Mouse (Mus musculus) embryonic stem cell, embryonic (primary cell): ENCODE measurements around the gene Gm37240.

Source experiments
- CTCF ChIA-PET, 4 experiments: fragments of 300-600 bp in 2 of 4; fragments of 350-600 bp in 2 of 4; sonication (Branson Sonifier 250); formaldehyde crosslinking; loops; one replicate each; lab custom pipeline; 2022; ENCODE audit warnings: inconsistent platforms in 2 of 4; lab: Charles Lee
- POLR2A ChIA-PET, 4 experiments: fragments of 300-600 bp in 2 of 4; fragments of 350-600 bp in 2 of 4; sonication (Branson Sonifier 250); formaldehyde crosslinking; loops; one replicate each; lab custom pipeline; 2022; ENCODE audit warnings: antibody characterized with exemption in 4 of 4, inconsistent platforms in 1 of 4; lab: Charles Lee

The Gm37240 gene

GRCm38 (mm10) chr3:85793166-85793565 is 94.2 kb downstream of the Gm37240 start:
- ChIA-PET POLR2A (interaction anchor here in 1 of 4 experiments (0.6 kb wide), 1 partner anchor 15 kb away, joined by 4 read pairs; no protein-coding TSS in a partner anchor), CTCF (no interaction called here)

GRCm38 (mm10) chr3:85789748-85790147 is 97.6 kb downstream of the Gm37240 start:
- ChIA-PET POLR2A (no interaction called here), CTCF (no interaction called here)

DNA sequence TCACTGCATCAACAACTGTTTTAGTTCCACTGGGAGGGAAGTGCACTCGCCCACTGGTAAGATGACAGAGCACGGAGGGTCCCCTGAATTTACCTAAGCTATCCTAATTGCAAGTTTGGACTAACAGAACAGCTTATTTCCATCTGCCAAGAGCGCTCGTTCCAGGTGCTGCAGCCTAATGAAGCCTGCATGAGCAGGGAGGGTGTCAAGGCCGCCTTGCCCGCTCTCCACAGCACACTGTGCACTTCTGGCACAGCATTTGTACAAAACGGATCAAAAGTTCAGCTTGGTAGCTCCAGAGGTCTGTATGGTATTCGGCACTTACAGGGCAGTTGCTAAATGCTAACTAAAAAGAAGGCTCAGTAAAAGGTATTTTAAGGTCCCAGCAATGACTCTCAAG is 100.8 kb downstream of the Gm37240 start:
- POLR2A ChIA-PET: no interaction called here
- CTCF ChIA-PET: no interaction called here

DNA sequence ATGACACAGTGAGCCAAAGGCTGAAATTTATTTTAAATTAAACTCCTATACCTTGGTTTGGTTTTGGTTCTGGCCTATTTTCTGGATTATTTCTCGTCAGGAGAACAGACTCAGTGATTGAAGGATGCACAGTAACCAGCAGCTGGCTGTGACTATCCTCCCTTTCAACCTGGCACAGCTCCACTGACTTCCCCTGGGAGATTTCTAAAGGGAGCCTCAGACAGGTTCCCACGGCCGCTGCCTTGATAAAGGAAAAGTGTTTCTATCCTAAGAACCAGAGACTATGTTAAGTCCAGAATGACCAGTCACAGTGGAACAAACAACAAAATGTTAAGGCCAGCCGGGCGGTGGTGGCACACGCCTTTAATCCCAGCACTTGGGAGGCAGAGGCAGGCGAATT is 106.4 kb downstream of the Gm37240 start:
- CTCF ChIA-PET: no interaction called here
- POLR2A ChIA-PET: interaction anchor here in 1 of 4 experiments (0.6 kb wide), 1 partner anchor 367 kb away, joined by 4 read pairs; no protein-coding TSS in a partner anchor

DNA sequence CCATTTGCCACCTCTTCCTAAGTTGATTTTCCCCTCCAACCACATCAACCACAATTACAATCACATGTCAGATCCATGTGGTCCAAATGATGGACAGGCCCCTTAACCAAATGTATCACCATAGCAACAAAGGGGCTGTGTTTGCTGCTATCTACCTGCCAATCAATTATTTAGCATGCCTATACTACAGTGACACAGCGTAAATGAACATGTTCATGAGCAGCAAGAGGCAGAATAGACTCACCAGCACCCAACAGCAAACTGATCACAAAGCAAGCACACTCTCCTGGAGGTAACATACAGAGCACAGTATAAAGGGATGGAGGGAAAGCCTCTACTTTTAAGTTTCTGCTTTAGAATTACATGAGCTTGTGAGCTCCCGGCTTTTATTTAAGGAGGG is 107.0 kb downstream of the Gm37240 start:
- ChIA-PET POLR2A (no interaction called here), CTCF (no interaction called here)

GRCm38 (mm10) chr3:85777841-85778240 is 109.5 kb downstream of the Gm37240 start:
- POLR2A ChIA-PET: interaction anchor here in 1 of 4 experiments (0.6 to 0.7 kb wide), 3 partner anchors 15 to 1959 kb away, joined by 4 to 5 read pairs (median 5); no protein-coding TSS in a partner anchor
- CTCF ChIA-PET: interaction anchor here in 1 of 4 experiments (0.7 kb wide), 1 partner anchor 277 kb away, joined by 3 read pairs; no protein-coding TSS in a partner anchor

DNA sequence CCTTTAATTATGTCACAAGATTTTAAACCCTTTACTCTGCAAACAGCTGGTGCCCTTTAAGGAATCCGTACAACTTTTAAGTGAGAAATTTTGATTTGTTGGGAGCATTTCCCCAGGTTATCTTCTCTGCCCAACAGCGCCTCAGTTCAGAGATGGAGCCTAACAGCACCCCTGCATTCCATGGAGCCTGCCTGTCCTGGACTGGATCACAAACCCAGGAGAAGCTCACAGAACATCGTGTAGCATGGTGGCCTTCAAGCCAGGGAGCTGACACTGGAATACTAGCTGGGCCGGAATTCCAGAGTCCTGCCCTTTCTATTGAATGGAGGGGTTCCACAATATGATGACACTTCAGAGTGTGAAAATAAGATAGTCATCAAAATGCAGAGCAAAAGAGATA is 110.0 kb downstream of the Gm37240 start:
- CTCF ChIA-PET: interaction anchor here in 1 of 4 experiments (0.7 kb wide), 1 partner anchor 277 kb away, joined by 3 read pairs; no protein-coding TSS in a partner anchor
- POLR2A ChIA-PET: interaction anchor here in 1 of 4 experiments (0.6 to 0.7 kb wide), 3 partner anchors 15 to 1959 kb away, joined by 4 to 5 read pairs (median 5); no protein-coding TSS in a partner anchor

DNA sequence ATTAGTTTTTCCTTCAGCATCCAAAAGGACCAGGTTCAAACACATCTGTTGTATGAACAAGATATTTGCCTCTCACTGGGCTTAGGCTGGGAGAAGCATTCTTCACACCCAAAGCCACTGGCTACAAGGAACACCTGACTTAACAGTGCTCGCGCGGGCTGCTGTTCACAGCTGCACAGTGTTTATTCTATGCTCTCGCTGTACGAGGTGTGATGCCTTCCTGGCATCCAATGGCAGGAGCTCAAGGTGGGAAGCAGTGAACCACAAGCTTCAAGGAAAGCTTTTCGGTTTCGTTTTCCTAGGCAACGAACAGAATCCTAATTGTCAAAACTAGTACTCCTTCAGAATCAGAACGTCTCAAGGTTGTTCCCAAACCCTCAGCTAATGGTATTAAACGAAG is 110.6 kb downstream of the Gm37240 start:
- ChIA-PET CTCF (no interaction called here), POLR2A (no interaction called here)

GRCm38 (mm10) chr3:85776126-85776525 is 111.2 kb downstream of the Gm37240 start:
- POLR2A ChIA-PET: no interaction called here
- CTCF ChIA-PET: no interaction called here

GRCm38 (mm10) chr3:85773886-85774285 is 113.4 kb downstream of the Gm37240 start:
- ChIA-PET POLR2A (no interaction called here), CTCF (interaction anchor here (0.5 to 1.0 kb wide), 6 partner anchors 71 to 818 kb away, joined by 3 to 6 read pairs (median 3); no protein-coding TSS in a partner anchor)

GRCm38 (mm10) chr3:85773425-85773824 is 113.9 kb downstream of the Gm37240 start:
- POLR2A ChIA-PET: no interaction called here
- CTCF ChIA-PET: interaction anchor here (0.5 to 1.0 kb wide), 7 partner anchors 14 to 818 kb away, joined by 3 to 6 read pairs (median 3); no protein-coding TSS in a partner anchor

GRCm38 (mm10) chr3:85764937-85765337 is 122.4 kb downstream of the Gm37240 start:
- ChIA-PET POLR2A (no interaction called here), CTCF (no interaction called here)

- ChIA-PET CTCF (no interaction called here), POLR2A (no interaction called here)
Observed at GRCm38 (mm10) chr3:85764008-85764834, 123.1 kb downstream of the Gm37240 start.

DNA sequence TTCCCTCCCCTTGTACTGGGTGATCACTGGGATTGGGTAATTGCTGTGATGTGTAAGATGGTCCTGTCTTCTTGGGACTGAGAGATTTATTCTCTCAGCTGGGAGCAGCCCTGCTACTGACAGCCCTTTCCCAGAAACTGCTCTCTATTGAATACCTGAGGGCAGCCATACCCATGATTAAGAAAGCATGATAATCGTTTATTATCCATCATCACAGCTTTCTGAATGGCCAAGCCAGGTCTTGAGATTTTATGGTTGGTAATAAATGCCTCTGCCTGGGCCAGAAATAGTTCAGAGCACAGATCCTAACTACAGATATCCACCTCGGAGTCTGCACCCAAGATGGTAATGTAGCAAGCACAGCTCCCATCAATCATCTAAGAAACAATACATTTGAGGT is 129.4 kb downstream of the Gm37240 start:
- CTCF ChIA-PET: interaction anchor here in 2 of 4 experiments (0.6 to 1.4 kb wide), 2 partner anchors 102 to 160 kb away, joined by 3 to 5 read pairs; no protein-coding TSS in a partner anchor
- POLR2A ChIA-PET: interaction anchor here in 1 of 4 experiments (1.0 kb wide), 1 partner anchor 9 kb away, joined by 3 read pairs; no protein-coding TSS in a partner anchor

DNA sequence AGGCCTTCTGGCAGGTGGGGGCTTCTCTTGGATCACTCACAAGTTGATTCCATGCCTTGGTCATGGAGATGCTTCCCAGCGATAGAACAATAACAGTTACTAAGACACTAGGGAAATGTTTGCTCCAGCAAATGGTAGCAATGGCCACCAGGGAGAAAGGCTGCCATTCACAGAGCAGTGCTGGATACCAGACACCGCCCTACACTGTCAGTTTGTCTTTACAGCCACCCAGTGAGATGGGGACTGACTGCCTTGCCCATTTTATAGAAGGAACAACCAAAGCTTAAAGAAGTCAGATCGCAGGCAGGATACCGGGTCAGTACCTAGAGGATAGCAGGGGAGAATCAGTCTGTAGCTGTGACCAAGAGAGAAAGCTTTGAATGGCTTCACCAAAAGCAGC is 129.9 kb downstream of the Gm37240 start:
- CTCF ChIA-PET: interaction anchor here in 3 of 4 experiments (0.5 to 1.4 kb wide), 3 partner anchors 31 to 160 kb away, joined by 3 to 5 read pairs (median 3); no protein-coding TSS in a partner anchor
- POLR2A ChIA-PET: no interaction called here

- ChIA-PET CTCF (interaction anchor here in 2 of 4 experiments (0.6 to 1.2 kb wide), 3 partner anchors 15 to 1037 kb away, joined by 3 read pairs; no protein-coding TSS in a partner anchor), POLR2A (interaction anchor here in 2 of 4 experiments (1.3 to 1.5 kb wide), 2 partner anchors 9 to 176 kb away, joined by 3 to 4 read pairs; partner anchors contain the start of gene Gatb (in 1 of the 2))
Observed at GRCm38 (mm10) chr3:85749348-85749747, 138.0 kb downstream of the Gm37240 start.

- ChIA-PET POLR2A (interaction anchor here in 3 of 4 experiments (0.6 to 1.5 kb wide), 3 partner anchors 10 to 922 kb away, joined by 3 to 4 read pairs (median 3); partner anchors contain the start of gene Gatb (in 1 of the 3)), CTCF (interaction anchor here in 1 of 4 experiments (1.2 kb wide), 1 partner anchor 15 kb away, joined by 3 read pairs; no protein-coding TSS in a partner anchor)
Observed at GRCm38 (mm10) chr3:85748863-85749262, 138.5 kb downstream of the Gm37240 start.

- POLR2A ChIA-PET: interaction anchor here in 1 of 4 experiments (0.6 to 0.7 kb wide), 2 partner anchors 173 to 265 kb away, joined by 3 to 4 read pairs; no protein-coding TSS in a partner anchor
- CTCF ChIA-PET: no interaction called here
Observed at GRCm38 (mm10) chr3:85746116-85746515, 141.2 kb downstream of the Gm37240 start.

DNA sequence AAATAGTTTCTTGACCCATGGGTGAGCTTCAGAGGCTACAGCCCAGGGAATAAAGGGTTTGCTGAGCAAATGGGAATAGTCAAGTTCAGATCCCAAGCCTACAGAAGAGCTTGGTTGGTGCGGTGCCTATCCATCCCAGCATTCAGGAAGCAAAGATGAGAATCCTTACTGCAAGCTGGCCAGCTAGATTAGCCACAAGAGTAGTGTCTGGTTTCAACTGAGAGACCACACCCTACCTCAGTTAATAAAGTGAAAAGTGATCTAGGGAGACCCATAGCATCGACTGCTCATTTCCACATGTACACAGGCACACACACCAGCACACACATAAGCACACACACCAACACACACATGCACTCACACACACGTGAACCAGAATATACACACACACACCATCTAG is 145.6 kb downstream of the Gm37240 start:
- CTCF ChIA-PET: no interaction called here
- POLR2A ChIA-PET: no interaction called here
